Mouse (Mus musculus) skeletal muscle tissue, postnatal 0 days (tissue): ENCODE data around the gene Krt16. TPM values are rescaled to one million over a fixed set of nuclear protein-coding genes. Genes with fewer than 3 reads are reported as not detected.

Experiments used
- polyA plus RNA-seq: library from polyadenylated mRNA; unstranded; fragments of >200 nt; fragmentation: Nextera tagmentation; extraction: Ambion mirVana; gene quantifications from 2 replicates; pipeline ENCODE4 v1.2.1, GENCODE M21; 2015

Gene Krt16
- polyA plus RNA-seq = 0.69 TPM in 1 of 2 replicates, not detected in the other

GRCm38 (mm10) chr11:100248852-100249465, at the start of gene Krt16:
TSS of gene Krt16 (minus strand) at chr11:100248902.

GRCm38 (mm10) chr11:100269821-100270332, 21.2 kb upstream of the Krt16 start, which contains the start of gene Krt42:
TSS of gene Krt42 (minus strand) at chr11:100269871.

DNA sequence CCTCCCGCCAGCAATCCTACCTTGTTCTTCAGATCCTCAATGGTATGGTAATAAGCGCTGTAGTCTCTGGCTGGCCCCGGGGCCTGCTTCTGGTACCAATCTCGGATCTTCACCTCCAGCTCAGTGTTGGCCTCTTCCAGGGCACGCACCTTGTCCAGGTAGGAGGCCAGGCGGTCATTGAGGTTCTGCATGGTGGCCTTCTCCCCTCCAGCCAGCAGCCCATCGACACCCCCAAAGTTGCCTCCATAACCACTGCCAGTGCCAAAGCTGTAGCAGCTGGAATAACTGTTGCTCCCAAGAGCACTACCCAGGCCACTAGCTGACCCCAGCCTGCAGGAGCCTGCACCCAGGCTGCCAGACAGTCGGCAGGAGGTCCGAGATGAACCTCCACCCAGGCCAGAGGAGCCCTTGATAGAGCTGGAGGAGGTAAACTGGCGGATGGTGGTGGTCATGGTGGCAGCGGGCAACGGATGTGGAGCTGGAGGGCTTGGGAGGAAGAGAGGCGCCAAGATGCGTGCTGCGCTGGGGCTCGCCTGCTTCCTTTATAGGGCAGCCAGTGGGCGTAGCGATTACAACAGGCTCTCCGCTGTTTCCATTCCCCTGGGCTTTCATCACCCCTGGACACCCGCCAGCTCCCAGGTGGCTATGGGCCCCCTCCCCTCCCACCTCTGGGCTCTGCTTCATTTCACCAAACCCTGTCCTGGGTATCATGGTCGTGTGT, 12.0 kb upstream of the Krt16 start, which contains the start of gene Krt17:
Krt17 (minus strand) TSS at position 516 of the 721 bp plus-strand sequence.

GRCm38 (mm10) chr11:100207498-100207897, 41.2 kb downstream of the Krt16 start, which contains the start of gene Krt14:
TSS of gene Krt14 (minus strand) at chr11:100207548.

Other genes with a start within 250 kb of the Krt16 start
- gene Krt33a, start 232.7 kb downstream of the Krt16 start, polyA plus RNA-seq = not detected in 2 replicates
- gene Krt33b, start 219.0 kb downstream of the Krt16 start, polyA plus RNA-seq = 1.1 and 1.4 TPM in 2 replicates
- gene Krt34, start 207.3 kb downstream of the Krt16 start, polyA plus RNA-seq = not detected in 2 replicates
- 0.22 and 0.33 TPM in 2 replicates for gene Krt31, start 198.4 kb downstream of the Krt16 start, polyA plus RNA-seq
- not detected in 2 replicates for gene Krt32, start 160.7 kb downstream of the Krt16 start, polyA plus RNA-seq
- 0.07 TPM in 1 of 2 replicates, not detected in the other for gene Krt35, start 152.7 kb downstream of the Krt16 start, polyA plus RNA-seq
- not detected in 2 replicates for gene Krt36, start 143.3 kb downstream of the Krt16 start, polyA plus RNA-seq
- gene Krt13, start 127.3 kb downstream of the Krt16 start, polyA plus RNA-seq = not detected in 2 replicates
- 19.8 TPM in 1 of 2 replicates, not detected in the other for gene Krt15, start 113.0 kb downstream of the Krt16 start, polyA plus RNA-seq
- gene Krt19, start 100.2 kb downstream of the Krt16 start, polyA plus RNA-seq = 0.55 and 0.63 TPM in 2 replicates
- gene Krt9, start 55.7 kb downstream of the Krt16 start, polyA plus RNA-seq = not detected in 2 replicates
- 0.09 and 68.1 TPM in 2 replicates for gene Krt14, start 41.4 kb downstream of the Krt16 start, polyA plus RNA-seq
- 15.6 TPM in 1 of 2 replicates, not detected in the other for gene Krt17, start 12.1 kb upstream of the Krt16 start, polyA plus RNA-seq
- not detected in 2 replicates for gene Krt42, start 21.0 kb upstream of the Krt16 start, polyA plus RNA-seq
- 1,439 and 1,728 TPM in 2 replicates for gene Eif1, start 71.0 kb upstream of the Krt16 start, polyA plus RNA-seq
- 0.44 TPM in 1 of 2 replicates, not detected in the other for gene Gast, start 85.5 kb upstream of the Krt16 start, polyA plus RNA-seq
- 0.51 and 0.56 TPM in 2 replicates for gene Hap1, start 107.2 kb upstream of the Krt16 start, polyA plus RNA-seq
- 36.6 and 44.0 TPM in 2 replicates for gene Jup, start 148.9 kb upstream of the Krt16 start, polyA plus RNA-seq
- 29.9 and 43.6 TPM in 2 replicates for gene P3h4, start 165.9 kb upstream of the Krt16 start, polyA plus RNA-seq
- 60.9 and 82.7 TPM in 2 replicates for gene Fkbp10, start 166.8 kb upstream of the Krt16 start, polyA plus RNA-seq
- 46.3 and 48.7 TPM in 2 replicates for gene Nt5c3b, start 192.9 kb upstream of the Krt16 start, polyA plus RNA-seq
- gene Klhl10, start 193.0 kb upstream of the Krt16 start, polyA plus RNA-seq = 0.23 and 0.44 TPM in 2 replicates
- 3.1 and 3.7 TPM in 2 replicates for gene Klhl11, start 223.8 kb upstream of the Krt16 start, polyA plus RNA-seq